Mouse (Mus musculus): ENCODE measurements around the gene Etl4. TPM values are rescaled to one million over a fixed set of nuclear protein-coding genes. Genes with fewer than 3 reads are reported as not detected.

Gene Etl4
- total and polyA plus RNA-seq, 3 experiments = not detected

- H3K4me1 ChIP-seq (ENCODE audit: control insufficient read depth in 1 of 2, insufficient read depth in 2 of 2, low read length in 2 of 2) = no peaks in the 10 kb centered on the region
- no peak overlapping the region for H3K9ac ChIP-seq (ENCODE audit: control insufficient read depth, low read depth, low read length, poor library complexity, severe bottlenecking)
- H3K27me3 ChIP-seq (ENCODE audit: control insufficient read depth in 1 of 2, insufficient read depth in 2 of 2, low read length in 2 of 2) = no peaks in the 10 kb centered on the region
- TF ChIP-seq ZMIZ1 (IDR thresholded peaks at IDR 0.05; ENCODE audit: low read depth, low read length) = no peak
- no peak for TF ChIP-seq GABPA (IDR thresholded peaks at IDR 0.05; ENCODE audit: low read depth, low read length)
- no peak for TF ChIP-seq MYC (IDR thresholded peaks at IDR 0.05; ENCODE audit: low read depth, low read length)
- TF ChIP-seq SMC3 (IDR thresholded peaks at IDR 0.05; ENCODE audit: low read depth, low read length) = no peak
- TF ChIP-seq CHD1 (IDR thresholded peaks at IDR 0.05; ENCODE audit: low read depth, low read length) = no peak
- no peak for TF ChIP-seq POLR2A (IDR thresholded peaks at IDR 0.05; ENCODE audit: control insufficient read depth in 1 of 2, insufficient read depth in 1 of 2, low read depth in 1 of 2, low read length in 2 of 2, poor library complexity in 1 of 2)
- TF ChIP-seq MXI1 (IDR thresholded peaks at IDR 0.05; ENCODE audit: low read depth, low read length) = no peak
- no peak for TF ChIP-seq HCFC1 (IDR thresholded peaks at IDR 0.05; ENCODE audit: low read depth, low read length)
- no peak for TF ChIP-seq ZKSCAN1 (IDR thresholded peaks at IDR 0.05; ENCODE audit: low read depth, low read length)
- no peak for TF ChIP-seq TAL1 (IDR thresholded peaks at IDR 0.05; ENCODE audit: low read length)
- TF ChIP-seq CHD2 (IDR thresholded peaks at IDR 0.05; ENCODE audit: low read length) = no peak
- no peak for TF ChIP-seq NELFE (IDR thresholded peaks at IDR 0.05; ENCODE audit: low read depth, low read length)
- TF ChIP-seq ETS1 (IDR thresholded peaks at IDR 0.05; ENCODE audit: low read depth, low read length) = no peak
- no peak for TF ChIP-seq ELF1 (IDR thresholded peaks at IDR 0.05; ENCODE audit: low read depth, low read length)
- no peak for TF ChIP-seq ZC3H11A (IDR thresholded peaks at IDR 0.05; ENCODE audit: low read depth, low read length)
- TF ChIP-seq RCOR1 (IDR thresholded peaks at IDR 0.05; ENCODE audit: low read depth, low read length) = no peak
- no peaks in the 10 kb centered on the region for H3K9me3 ChIP-seq (replicated peaks; ENCODE audit: insufficient read depth, low read length)
- H3K27ac ChIP-seq (ENCODE audit: control insufficient read depth, low read depth, low read length) = no peak overlapping the region
- H3K36me3 ChIP-seq (ENCODE audit: control insufficient read depth in 1 of 2, insufficient read depth in 2 of 2, low read length in 2 of 2) = no peaks in the 10 kb centered on the region
- DNase-seq (ENCODE audit: low read depth, low spot score) = no peak
- no peak overlapping the region for H3K4me3 ChIP-seq (ENCODE audit: control insufficient read depth in 1 of 2, insufficient read depth in 1 of 2, low read depth in 2 of 2, low read length in 2 of 2)
- no peaks in the 10 kb centered on the region for H3K79me2 ChIP-seq (ENCODE audit: control insufficient read depth, insufficient read depth, low read length, poor library complexity)
Measured at GRCm38 (mm10) chr2:20654598-20655340, 745.2 kb downstream of the Etl4 start.

GRCm38 (mm10) chr2:20655341-20655612 lies 745.7 kb downstream of the Etl4 start:
- Histone ChIP-seq H3K4me1 (ENCODE audit: control insufficient read depth in 1 of 2, insufficient read depth in 2 of 2, low read length in 2 of 2) (no peaks in the 10 kb centered on the region), H3K9me3 (replicated peaks; ENCODE audit: insufficient read depth, low read length) (no peaks in the 10 kb centered on the region), H3K36me3 (ENCODE audit: control insufficient read depth in 1 of 2, insufficient read depth in 2 of 2, low read length in 2 of 2) (no peaks in the 10 kb centered on the region), H3K79me2 (ENCODE audit: control insufficient read depth, insufficient read depth, low read length, poor library complexity) (no peaks in the 10 kb centered on the region), H3K27ac (ENCODE audit: control insufficient read depth, low read depth, low read length) (no peak overlapping the region), H3K27me3 (ENCODE audit: control insufficient read depth in 1 of 2, insufficient read depth in 2 of 2, low read length in 2 of 2) (no peaks in the 10 kb centered on the region), H3K9ac (ENCODE audit: control insufficient read depth, low read depth, low read length, poor library complexity, severe bottlenecking) (no peak overlapping the region), H3K4me3 (ENCODE audit: control insufficient read depth in 1 of 2, insufficient read depth in 1 of 2, low read depth in 2 of 2, low read length in 2 of 2) (no peak overlapping the region)
- TF ChIP-seq ZKSCAN1 (IDR thresholded peaks at IDR 0.05; ENCODE audit: low read depth, low read length) (no peak), SMC3 (IDR thresholded peaks at IDR 0.05; ENCODE audit: low read depth, low read length) (no peak), UBTF (IDR thresholded peaks at IDR 0.05; ENCODE audit: borderline replicate concordance, insufficient read depth, low read depth, low read length) (no peak), NELFE (IDR thresholded peaks at IDR 0.05; ENCODE audit: low read depth, low read length) (no peak), HCFC1 (IDR thresholded peaks at IDR 0.05; ENCODE audit: low read depth, low read length) (no peak), TCF12 (IDR thresholded peaks at IDR 0.05; ENCODE audit: low read depth, low read length) (no peak), GATA1 (IDR thresholded peaks at IDR 0.05; ENCODE audit: low read depth, low read length) (no peak), SIN3A (IDR thresholded peaks at IDR 0.05; ENCODE audit: low read length) (no peak)
- no peak for DNase-seq (ENCODE audit: low read depth, low spot score)
